Mouse (Mus musculus): Measurements from ENCODE around the gene Exoc3.

- TF ChIP-seq CTCF (IDR thresholded peaks at IDR 0.05; ENCODE audit: low read depth) (no peak), EP300 (optimal IDR thresholded peaks at IDR 0.05) (no peak)
These were observed 434 bp upstream of the Exoc3 start for GRCm38 (mm10) chr13:74208986-74209345.

All from stomach, postnatal 0 days (tissue).